Mouse (Mus musculus) liver, postnatal 0 days (tissue): ENCODE data around the gene Slc17a6.
"Not testable (repeated sequence)": the region's sequence is repeated elsewhere in the genome, so short reads cannot be mapped to it uniquely, and the experiment has no call there.

Source experiments
- CTCF ChIP-seq: sonication (generic); IDR thresholded peaks from 2 replicates; pipeline ENCODE4 v1.5.1; 2016; ENCODE audit warnings: antibody characterized with exemption, low read depth
- EP300 ChIP-seq: IDR thresholded peaks from 2 replicates; pipeline ENCODE4 v1.6.1; 2016; ENCODE audit warnings: antibody characterized with exemption, low read depth, mild to moderate bottlenecking

GRCm38 (mm10) chr7:51710346-51710745 lies 88.5 kb downstream of the Slc17a6 start:
- not testable (repeated sequence) for TF ChIP-seq CTCF, EP300
